Mouse (Mus musculus) hindbrain, postnatal 0 days (tissue): ENCODE data around the gene Gria1. TPM values are rescaled to one million over a fixed set of nuclear protein-coding genes. Genes with fewer than 3 reads are reported as not detected.

Source experiments
- ATAC-seq: fragments of 200-750 bp; cut with Nextera tagmentation; 2 replicates; pipeline ENCODE4 v1.8.0; 2017; ENCODE audit warnings: mild to moderate bottlenecking, moderate TSS enrichment, moderate library complexity
- DNase-seq: peaks from one replicate; pipeline ENCODE4 v3.0.0-alpha.2; 2015; ENCODE audit warnings: low spot score
- H3K27ac ChIP-seq: fragments of 300-500 bp; sonication (generic); 2 replicates; pipeline ENCODE4 v1.5.1; 2014; ENCODE audit warnings: mild to moderate bottlenecking
- H3K27me3 ChIP-seq: fragments of 300-500 bp; sonication (generic); 2 replicates; pipeline ENCODE4 v1.6.1; 2014; ENCODE audit warnings: low read length, mixed read lengths; ENCODE audit not compliant: insufficient read depth
- H3K36me3 ChIP-seq: fragments of 300-500 bp; sonication (generic); 2 replicates; pipeline ENCODE4 v1.6.1; 2014; ENCODE audit warnings: low read length, mixed read lengths; ENCODE audit not compliant: insufficient read depth
- H3K4me1 ChIP-seq: fragments of 300-500 bp; sonication (generic); 2 replicates; pipeline ENCODE4 v1.6.1; 2014; ENCODE audit warnings: antibody characterized with exemption, low read length, mixed read lengths; ENCODE audit not compliant: insufficient read depth
- H3K4me2 ChIP-seq: fragments of 300-500 bp; sonication (generic); 2 replicates; pipeline ENCODE4 v1.6.1; 2014; ENCODE audit warnings: low read depth, mild to moderate bottlenecking, low read length, moderate library complexity, mixed read lengths
- H3K4me3 ChIP-seq: fragments of 300-500 bp; sonication (generic); 2 replicates; pipeline ENCODE4 v1.5.1; 2014; ENCODE audit warnings: low read length
- H3K9ac ChIP-seq: fragments of 300-500 bp; sonication (generic); replicated peaks from 2 replicates; pipeline ENCODE4 v1.6.1; 2014; ENCODE audit warnings: mild to moderate bottlenecking, low read length, moderate library complexity, mixed read lengths
- H3K9me3 ChIP-seq: fragments of 300-500 bp; sonication (generic); 2 replicates; pipeline ENCODE4 v1.6.1; 2016; ENCODE audit warnings: low read length, mixed read lengths
- CTCF ChIP-seq: IDR thresholded peaks from 2 replicates; pipeline ENCODE4 v1.5.1; 2016; ENCODE audit warnings: antibody characterized with exemption, control low read depth, low read depth
- WGBS: fragments of 180-500 bp; shearing (Covaris S2); extraction: QIAGEN DNeasy Blood & Tissue Kit; methylation state at CpG from one replicate; pipeline ENCODE4 v1.1.7; 2014; 5-methylcytosine and 5-hydroxymethylcytosine counted together
- polyA plus RNA-seq: library from polyadenylated mRNA; unstranded; fragments of >200 nt; fragmentation: Nextera tagmentation; extraction: Ambion mirVana; gene quantifications from 2 replicates; pipeline ENCODE4 v1.2.1, GENCODE M21; 2015
- total RNA-seq: library from RNA; depleted of rRNA; stranded (reverse); fragments of >200 nt; gene quantifications from 2 replicates; pipeline ENCODE4 v1.2.3, GENCODE M21; 2014

The Gria1 gene
- total and polyA plus RNA-seq, 2 experiments from 2014 or later, result 47.1 to 58.2 TPM

- no peaks in the 10 kb centered on the region for H3K36me3 ChIP-seq
- WGBS, result 79% methylated on average over 8 of the region's 8 CpGs
- H3K4me2 ChIP-seq, result no peak overlapping the region
- no peak overlapping the region for H3K9ac ChIP-seq
- no peak for TF ChIP-seq CTCF
- H3K4me3 ChIP-seq, result no peak overlapping the region
- H3K27me3 ChIP-seq, result no peaks in the 10 kb centered on the region
- H3K27ac ChIP-seq, result no peak overlapping the region
- DNase-seq (no peak), ATAC-seq (no peak)
- H3K4me1 ChIP-seq, result no peaks in the 10 kb centered on the region
- H3K9me3 ChIP-seq, result no peaks in the 10 kb centered on the region
Measured at GRCm38 (mm10) chr11:57127066-57127465, 115.9 kb downstream of the Gria1 start.

DNA sequence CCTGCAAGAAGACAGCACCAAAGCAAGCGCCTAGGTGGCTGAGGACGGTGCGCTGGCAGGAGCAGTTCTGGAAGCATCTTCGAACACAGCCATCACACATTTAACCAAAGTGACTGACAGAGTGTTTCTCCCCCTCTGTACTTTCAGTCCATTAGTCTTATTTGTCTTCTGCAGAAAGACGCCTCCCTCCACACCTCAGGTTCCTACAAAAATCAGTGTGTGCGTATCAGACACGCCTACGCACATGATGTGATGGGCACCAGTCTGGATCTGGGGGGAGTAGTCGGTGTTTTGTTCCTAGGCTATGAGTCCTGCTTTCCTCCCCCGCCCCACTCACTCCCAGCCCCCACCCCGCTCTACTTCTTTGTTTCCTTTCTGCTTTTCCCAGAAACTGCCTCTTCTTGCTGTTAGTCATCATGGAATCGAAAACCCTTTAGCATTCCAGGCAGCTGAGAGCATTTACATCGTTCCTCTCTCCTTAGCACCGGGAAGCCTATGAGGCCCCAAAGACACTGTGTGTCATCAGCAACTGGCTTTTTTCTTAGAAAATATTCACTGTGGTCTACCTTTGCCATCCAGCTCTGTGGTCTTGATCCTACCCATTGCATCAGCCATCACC lies 129.1 kb downstream of the Gria1 start:
- Histone ChIP-seq H3K36me3 (no peaks in the 10 kb centered on the region), H3K27ac (no peak overlapping the region; the same call in 1 of the 2 replicates)
- WGBS, result 68% methylated on average over 14 of the region's 14 CpGs

DNA sequence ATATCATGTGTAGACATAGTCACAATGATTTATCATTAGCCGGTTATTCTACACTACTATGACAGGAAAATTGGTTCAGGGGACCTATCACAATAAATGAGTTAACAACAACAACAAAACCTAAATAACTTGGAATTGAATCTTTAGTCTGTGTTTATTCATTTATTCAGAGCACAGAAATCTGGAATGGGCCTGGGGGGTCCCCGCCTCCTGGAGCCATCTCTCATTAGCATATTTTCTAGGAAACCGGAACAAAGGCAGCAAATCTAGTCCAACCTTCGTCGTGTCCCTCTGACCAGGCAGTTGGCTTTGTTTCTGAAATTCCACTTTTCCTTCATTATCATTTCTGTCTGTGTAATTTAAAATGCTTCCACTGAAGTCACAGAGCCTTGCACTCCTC lies 132.5 kb downstream of the Gria1 start:
- WGBS, result 60% methylated on average over 5 of the region's 5 CpGs
- no peak overlapping the region for H3K4me2 ChIP-seq
- TF ChIP-seq CTCF, result no peak
- no peaks in the 10 kb centered on the region for H3K36me3 ChIP-seq
- H3K27ac ChIP-seq, result no peak overlapping the region
- DNase-seq (no peak), ATAC-seq (no peak)
- peaks cover 12% of the 10 kb centered on the region; the same call in 1 of the 2 replicates for H3K4me1 ChIP-seq
- no peak overlapping the region for H3K4me3 ChIP-seq
- no peaks in the 10 kb centered on the region for H3K9me3 ChIP-seq
- H3K9ac ChIP-seq, result no peak overlapping the region
- no peaks in the 10 kb centered on the region for H3K27me3 ChIP-seq

More for the DNA sequence above, 129.1 kb downstream of the Gria1 start:
- DNase-seq, result no peak
- no peak for ATAC-seq
- Histone ChIP-seq H3K9me3 (no peaks in the 10 kb centered on the region), H3K9ac (no peak overlapping the region), H3K4me3 (no peak overlapping the region), H3K4me1 (0 out of 2 replicates have a peak, but pooled peaks cover 6% of the 10 kb centered on the region), H3K27me3 (no peaks in the 10 kb centered on the region), H3K4me2 (no peak overlapping the region)
- TF ChIP-seq CTCF, result no peak

DNA sequence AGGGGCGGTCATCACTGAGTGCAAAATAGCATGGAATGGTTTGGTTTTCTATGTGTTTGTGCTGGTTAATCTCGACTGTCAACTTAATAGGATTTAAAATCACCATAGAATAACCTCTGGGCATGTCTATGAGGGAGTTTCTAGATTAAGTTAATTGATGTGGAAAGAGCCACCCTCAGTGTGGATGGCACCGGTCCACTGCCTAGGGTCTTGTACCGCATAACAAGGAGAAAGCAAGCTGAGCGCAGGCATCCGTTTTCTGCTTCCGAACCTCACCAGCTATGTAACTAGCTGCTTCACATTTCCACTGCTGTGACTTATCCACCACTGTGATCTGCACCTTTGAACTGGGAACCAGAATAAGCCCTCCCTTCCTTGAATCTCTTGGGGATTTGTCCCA lies 134.0 kb downstream of the Gria1 start:
- H3K27me3 ChIP-seq, result no peaks in the 10 kb centered on the region
- ATAC-seq, result 0 out of 2 replicates have a peak, but pooled peaks have one; percentile 48
- DNase-seq, result peak; percentile 60
- no peak overlapping the region for H3K9ac ChIP-seq
- no peaks in the 10 kb centered on the region for H3K9me3 ChIP-seq
- peak overlapping the region; percentile 41; the same call in 1 of the 2 replicates for H3K27ac ChIP-seq
- H3K4me1 ChIP-seq, result peaks cover 12% of the 10 kb centered on the region; the same call in 1 of the 2 replicates
- WGBS, result 41% methylated on average over 7 of the region's 7 CpGs
- H3K36me3 ChIP-seq, result no peaks in the 10 kb centered on the region
- H3K4me3 ChIP-seq, result no peak overlapping the region
- no peak overlapping the region for H3K4me2 ChIP-seq
- no peak for TF ChIP-seq CTCF

- no peak overlapping the region for H3K9ac ChIP-seq
- no peak overlapping the region for H3K4me2 ChIP-seq
- 33% methylated on average over 7 of the region's 7 CpGs for WGBS
- peaks cover 12% of the 10 kb centered on the region; the same call in 1 of the 2 replicates for H3K4me1 ChIP-seq
- H3K9me3 ChIP-seq, result no peaks in the 10 kb centered on the region
- H3K27ac ChIP-seq, result 0 out of 2 replicates have a peak overlapping the region, but pooled peaks have one; percentile 41
- peak; percentile 76; the same call in 1 of the 2 replicates for ATAC-seq
- no peaks in the 10 kb centered on the region for H3K36me3 ChIP-seq
- DNase-seq, result peak; percentile 83
- no peak for TF ChIP-seq CTCF
- no peak overlapping the region for H3K4me3 ChIP-seq
- no peaks in the 10 kb centered on the region for H3K27me3 ChIP-seq
Measured at GRCm38 (mm10) chr11:57145704-57146103, 134.5 kb downstream of the Gria1 start.

GRCm38 (mm10) chr11:57151674-57152073 lies 140.5 kb downstream of the Gria1 start:
- DNase-seq (no peak), ATAC-seq (no peak)
- no peaks in the 10 kb centered on the region for H3K4me1 ChIP-seq
- no peaks in the 10 kb centered on the region for H3K36me3 ChIP-seq
- no peaks in the 10 kb centered on the region for H3K9me3 ChIP-seq
- H3K4me3 ChIP-seq, result no peak overlapping the region
- H3K27ac ChIP-seq, result no peak overlapping the region
- TF ChIP-seq CTCF, result no peak
- no peak overlapping the region for H3K9ac ChIP-seq
- WGBS, result 70% methylated on average over 4 of the region's 4 CpGs
- H3K4me2 ChIP-seq, result no peak overlapping the region
- H3K27me3 ChIP-seq, result no peaks in the 10 kb centered on the region

GRCm38 (mm10) chr11:57154998-57155397 lies 143.8 kb downstream of the Gria1 start:
- Histone ChIP-seq H3K9ac (no peak overlapping the region), H3K27ac (no peak overlapping the region), H3K27me3 (no peaks in the 10 kb centered on the region), H3K9me3 (no peaks in the 10 kb centered on the region), H3K4me3 (no peak overlapping the region), H3K36me3 (no peaks in the 10 kb centered on the region), H3K4me1 (no peaks in the 10 kb centered on the region), H3K4me2 (no peak overlapping the region)
- WGBS, result 28% methylated on average over 8 of the region's 8 CpGs
- TF ChIP-seq CTCF, result no peak
- DNase-seq (peak; percentile 33), ATAC-seq (no peak)
